Mouse (Mus musculus): ENCODE data around the gene Palmd. TPM values are rescaled to one million over a fixed set of nuclear protein-coding genes. Genes with fewer than 3 reads are reported as not detected.

The Palmd gene
- total RNA-seq (2021) = 10 to 100 TPM; 27.6 to 32.8 TPM

DNA sequence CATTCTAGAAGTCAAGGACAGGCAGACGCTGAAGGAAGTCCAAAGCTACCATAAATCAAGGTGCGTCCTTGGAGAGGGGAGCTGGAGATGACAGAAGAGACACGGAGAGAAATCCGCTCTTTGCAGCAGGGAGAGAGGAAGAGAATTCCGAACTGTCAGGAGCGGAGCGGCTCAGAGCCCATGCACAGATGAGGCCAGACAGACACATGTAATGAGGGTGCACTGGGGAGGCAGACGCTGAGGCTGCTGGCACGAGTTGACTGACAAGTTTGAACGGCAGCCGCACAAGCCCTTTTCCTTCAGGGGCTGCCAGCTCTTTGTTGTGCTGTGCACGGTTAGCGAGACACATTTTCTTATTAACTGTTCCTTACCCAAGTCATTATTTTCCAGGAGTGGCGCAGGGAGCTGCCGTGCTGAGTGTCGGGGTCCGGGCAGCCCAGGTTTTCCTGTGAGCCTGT is at the start of gene Palmd:
Gene Palmd (minus strand): TSS at position 448 of the 458 bp plus-strand sequence.
- DNase-seq (ENCODE audit: extremely low spot score in 1 of 2, low spot score in 1 of 2) = peak; percentile 50 to 55

- no peak for DNase-seq (ENCODE audit: extremely low spot score in 1 of 2, low spot score in 1 of 2)
Measured at GRCm38 (mm10) chr3:117010182-117010581, 41.4 kb upstream of the Palmd start.

DNA sequence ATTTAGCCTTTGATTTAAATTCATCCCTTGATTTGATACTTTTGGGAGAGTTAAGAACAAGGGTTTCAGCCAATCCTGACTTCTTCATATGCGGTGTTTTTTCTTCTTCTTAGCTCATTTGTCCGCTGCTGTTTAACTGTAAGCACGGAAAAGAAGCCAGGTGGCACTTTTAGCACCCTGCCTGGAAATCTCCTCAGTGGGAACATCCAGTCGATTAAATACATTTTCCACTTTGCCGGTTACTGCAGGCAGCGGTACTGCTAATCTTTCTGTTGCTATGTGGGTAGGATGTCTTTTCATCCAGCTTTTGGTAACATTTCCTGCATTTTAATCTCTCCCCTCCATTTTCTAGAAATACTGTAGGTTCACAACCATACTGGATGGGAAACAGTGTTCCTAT is 38.6 kb upstream of the Palmd start:
- DNase-seq (ENCODE audit: extremely low spot score in 1 of 2, low spot score in 1 of 2) = no peak

- DNase-seq (ENCODE audit: extremely low spot score in 1 of 2, low spot score in 1 of 2) = no peak
Measured at GRCm38 (mm10) chr3:117006636-117007035, 37.8 kb upstream of the Palmd start.

DNA sequence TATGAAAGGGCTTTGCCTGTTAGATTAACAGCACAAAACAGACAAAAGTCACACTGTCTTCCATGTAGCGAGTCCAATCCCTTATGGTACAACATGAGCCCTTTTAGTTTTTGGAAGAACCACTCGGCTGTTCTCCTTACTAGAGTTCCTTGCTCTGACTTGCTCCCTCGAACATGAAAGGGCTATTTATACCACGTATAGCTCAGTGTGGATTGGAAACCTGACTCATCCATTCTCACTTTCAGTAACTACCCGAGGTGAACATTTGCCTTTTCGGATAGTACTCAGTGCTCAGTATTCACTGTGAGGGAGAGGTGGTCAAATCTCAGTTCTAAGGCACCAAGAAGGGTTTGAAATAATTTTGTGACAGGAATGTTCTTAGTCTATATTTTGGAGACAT is 34.6 kb upstream of the Palmd start:
- DNase-seq (ENCODE audit: extremely low spot score in 1 of 2, low spot score in 1 of 2) = no peak

DNA sequence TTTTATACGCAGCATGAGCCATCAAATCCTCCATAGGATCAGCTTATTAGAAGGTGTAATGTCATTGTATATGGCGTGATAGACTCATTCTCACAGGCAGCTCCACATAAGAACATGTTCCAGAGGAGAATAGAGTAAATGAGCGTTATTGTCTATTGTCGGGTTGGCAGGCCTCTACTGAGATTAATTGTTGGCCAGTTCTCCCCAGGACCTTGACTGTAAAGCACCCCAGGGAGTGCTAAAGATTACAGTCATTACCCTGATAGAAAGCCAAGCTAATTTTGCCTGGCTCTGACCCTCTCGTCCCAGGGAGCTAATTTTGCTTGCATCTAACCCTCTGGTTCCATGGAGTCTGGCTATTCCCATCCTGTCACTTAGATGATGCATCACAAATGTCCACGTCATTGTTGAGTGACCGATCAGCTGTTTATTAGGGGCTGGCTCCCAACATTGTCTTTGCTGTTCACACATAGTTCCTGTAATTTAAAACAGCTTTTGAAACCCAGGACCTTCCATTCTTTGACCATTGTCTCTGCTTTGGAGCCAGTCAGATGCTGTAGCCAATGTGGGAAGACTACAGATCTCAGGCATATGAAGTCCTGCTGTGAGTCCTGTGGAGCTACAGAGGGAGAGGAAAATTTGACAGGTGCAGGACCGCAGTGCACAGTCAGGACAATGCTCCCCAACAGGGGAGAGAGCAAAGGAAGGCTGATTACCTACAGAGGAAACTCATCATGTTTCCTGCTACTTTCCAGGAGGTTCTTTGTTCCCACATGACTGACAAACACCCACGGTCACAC is 33.1 kb upstream of the Palmd start:
- DNase-seq (ENCODE audit: extremely low spot score in 1 of 2, low spot score in 1 of 2) = no peak

GRCm38 (mm10) chr3:116993011-116993410 is 24.2 kb upstream of the Palmd start:
- no peak for DNase-seq (ENCODE audit: extremely low spot score in 1 of 2, low spot score in 1 of 2)

DNA sequence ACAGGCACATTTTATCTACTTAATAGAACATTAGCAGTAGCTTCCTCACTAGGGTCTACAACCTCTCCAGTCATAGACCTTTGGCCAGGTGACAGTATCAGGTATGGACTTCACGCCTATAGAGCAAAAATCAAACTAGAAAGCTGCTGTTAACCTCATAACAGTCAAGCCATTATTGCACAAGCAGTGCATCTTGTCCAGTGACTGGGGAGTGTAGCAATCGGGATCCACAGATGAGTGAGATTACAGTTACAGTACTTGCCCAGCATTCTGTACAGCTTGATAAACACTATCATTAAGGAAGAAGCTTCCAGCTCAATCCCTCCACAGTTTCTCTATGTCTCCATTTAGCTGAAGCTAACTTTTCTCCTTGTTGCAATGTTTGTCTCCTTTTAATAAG is 22.4 kb upstream of the Palmd start:
- no peak for DNase-seq (ENCODE audit: extremely low spot score in 1 of 2, low spot score in 1 of 2)

- no peak for DNase-seq (ENCODE audit: extremely low spot score in 1 of 2, low spot score in 1 of 2)
Measured at GRCm38 (mm10) chr3:116988221-116988620, 19.4 kb upstream of the Palmd start.

DNA sequence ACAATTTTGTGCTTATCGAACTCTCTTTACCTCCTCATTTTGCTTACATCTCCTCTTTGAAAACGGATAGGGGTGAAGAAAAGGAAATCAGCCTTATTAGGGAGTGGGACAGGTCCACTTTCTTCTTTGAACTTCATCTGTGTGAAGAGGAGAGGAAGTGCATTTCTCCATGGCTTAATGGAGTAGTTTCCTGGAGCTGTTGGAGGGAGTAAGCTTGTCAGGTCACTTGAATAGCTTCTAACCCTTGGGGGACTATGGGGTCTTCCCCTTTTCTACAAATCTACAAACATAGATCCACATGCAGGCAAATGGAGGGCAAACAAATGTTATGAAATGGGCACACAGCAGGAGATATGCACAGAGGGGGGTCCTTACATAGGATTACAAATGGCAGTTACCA is 17.7 kb upstream of the Palmd start:
- DNase-seq (ENCODE audit: extremely low spot score in 1 of 2, low spot score in 1 of 2) = no peak

DNA sequence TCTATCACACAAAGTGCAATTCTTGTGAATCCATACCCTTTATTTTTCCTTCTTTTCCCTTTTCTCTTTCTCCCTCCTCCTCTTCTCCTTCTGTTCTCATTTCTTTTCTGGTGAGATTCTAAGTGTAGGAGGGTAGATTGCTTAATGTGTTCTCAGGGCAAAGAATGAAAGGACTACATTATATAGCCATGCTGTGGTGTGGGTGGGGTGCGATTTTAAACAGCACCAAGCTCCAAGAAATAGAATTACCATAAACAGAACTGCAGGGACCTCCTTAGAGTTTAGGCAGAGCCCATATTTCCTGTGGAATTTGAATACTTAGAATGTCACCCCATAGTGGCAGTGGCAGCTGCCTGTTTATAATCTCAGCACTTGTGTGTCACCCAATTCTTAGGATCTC is 17.0 kb upstream of the Palmd start:
- DNase-seq (ENCODE audit: extremely low spot score in 1 of 2, low spot score in 1 of 2) = no peak

GRCm38 (mm10) chr3:116985042-116985455 is 16.3 kb upstream of the Palmd start:
- no peak for DNase-seq (ENCODE audit: extremely low spot score in 1 of 2, low spot score in 1 of 2)

GRCm38 (mm10) chr3:116981811-116982575 is 13.2 kb upstream of the Palmd start:
- no peak for DNase-seq (ENCODE audit: extremely low spot score in 1 of 2, low spot score in 1 of 2)

GRCm38 (mm10) chr3:116969786-116970185 is 999 bp upstream of the Palmd start:
- no peak for DNase-seq (ENCODE audit: extremely low spot score in 1 of 2, low spot score in 1 of 2)

GRCm38 (mm10) chr3:116969003-116969402 is 216 bp upstream of the Palmd start:
- DNase-seq (ENCODE audit: extremely low spot score in 1 of 2, low spot score in 1 of 2) = no peak

DNA sequence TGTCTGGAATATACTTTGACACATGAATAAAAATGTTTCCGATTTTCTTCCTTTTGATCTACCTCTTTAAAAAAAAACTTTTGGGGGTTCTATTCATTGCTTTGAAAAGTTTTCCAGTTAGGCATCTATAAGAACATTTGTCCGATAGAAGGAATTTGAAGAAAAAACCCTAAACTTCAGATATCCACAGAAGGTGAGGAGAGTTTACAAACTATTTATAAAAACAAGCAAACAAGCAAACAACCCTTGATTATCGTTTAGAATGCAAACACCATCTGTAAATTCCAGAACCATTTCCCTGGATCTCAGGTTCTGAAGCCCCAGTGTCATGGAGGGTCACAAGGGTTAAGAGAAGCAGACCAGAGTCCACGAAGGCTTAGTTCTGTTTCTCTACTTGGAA is 820 bp downstream of the Palmd start, which contains the start of gene 4930455H04Rik:
Gene 4930455H04Rik (plus strand): TSS at position 301 of the 400 bp plus-strand sequence.
- no peak for DNase-seq (ENCODE audit: extremely low spot score in 1 of 2, low spot score in 1 of 2)

GRCm38 (mm10) chr3:116967436-116967835 is 1.4 kb downstream of the Palmd start:
- no peak for DNase-seq (ENCODE audit: extremely low spot score in 1 of 2, low spot score in 1 of 2)

DNA sequence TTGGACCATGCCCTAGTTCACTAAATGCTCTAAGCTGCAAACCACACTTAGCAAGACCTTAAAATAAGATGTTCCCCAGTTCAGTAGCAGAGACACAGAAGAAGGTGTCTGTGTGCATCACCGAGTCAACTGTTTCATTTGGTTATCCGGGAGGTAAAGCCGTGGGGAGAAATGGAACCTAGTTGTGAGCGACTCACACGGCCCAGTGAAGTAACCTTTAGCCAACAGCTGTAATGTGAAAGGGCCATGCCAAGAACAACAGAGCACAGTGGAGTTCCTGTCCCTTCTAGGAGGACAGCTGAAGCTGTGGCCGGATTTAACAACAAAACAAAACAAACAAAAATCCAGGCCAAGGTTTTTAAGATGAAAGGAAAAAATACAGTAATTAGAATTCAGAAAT is 2.0 kb downstream of the Palmd start:
- no peak for DNase-seq (ENCODE audit: extremely low spot score in 1 of 2, low spot score in 1 of 2)

GRCm38 (mm10) chr3:116966225-116966624 is 2.6 kb downstream of the Palmd start:
- DNase-seq (ENCODE audit: extremely low spot score in 1 of 2, low spot score in 1 of 2) = no peak

DNA sequence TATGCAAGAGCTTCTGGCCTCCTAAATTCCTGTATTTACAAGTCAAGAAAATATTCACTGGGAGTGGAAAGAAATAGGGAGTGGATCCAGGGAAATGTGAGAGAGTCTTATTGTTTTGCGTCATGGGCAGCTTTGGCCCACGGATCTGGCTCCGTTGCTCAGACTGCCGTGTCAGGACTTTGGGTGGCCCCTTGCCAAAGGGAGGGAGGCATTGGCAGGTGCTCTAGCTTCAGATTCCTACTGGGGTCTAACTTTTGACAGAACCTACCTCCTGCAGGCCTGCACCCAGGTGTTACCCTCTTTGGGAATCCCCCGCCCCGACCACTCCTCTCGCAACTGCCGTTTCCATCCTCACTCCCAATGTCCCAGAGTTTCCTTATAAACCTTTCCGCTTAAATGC is 4.4 kb downstream of the Palmd start:
- DNase-seq (ENCODE audit: extremely low spot score in 1 of 2, low spot score in 1 of 2) = peak in 1 of 2 experiments; percentile 35

DNA sequence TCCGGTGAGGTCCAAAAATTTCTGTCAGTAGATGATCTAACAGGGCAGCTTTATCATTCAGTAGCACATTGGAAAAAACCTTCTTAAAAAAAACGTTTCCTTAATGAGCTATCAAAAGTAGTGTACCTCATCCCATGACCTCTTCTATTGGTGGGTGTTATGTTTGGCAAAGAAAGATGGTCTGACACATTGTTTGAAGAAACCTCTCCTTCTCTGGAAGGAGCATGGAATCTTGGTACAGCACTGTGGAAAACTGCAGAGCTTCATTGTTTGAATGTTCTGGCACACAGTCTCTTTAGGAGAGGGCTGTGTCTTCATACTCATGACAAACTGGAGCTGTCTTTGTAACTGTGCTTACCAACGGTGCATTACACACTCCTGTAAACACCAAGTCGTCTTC is 5.6 kb downstream of the Palmd start:
- no peak for DNase-seq (ENCODE audit: extremely low spot score in 1 of 2, low spot score in 1 of 2)
